Mouse (Mus musculus) ZHBTc4 (cell line): ENCODE results near the gene Timm50.

Experiments used
- DNase-seq: peaks from one replicate; pipeline ENCODE4 v3.0.0-alpha.2; 2011; ENCODE audit warnings: low read depth, low spot score

The Timm50 gene

GRCm38 (mm10) chr7:28311926-28312543 lies at the start of gene Timm50:
Gene Timm50 (minus strand): TSS chr7:28312072.
- peak; percentile 99 for DNase-seq

DNA sequence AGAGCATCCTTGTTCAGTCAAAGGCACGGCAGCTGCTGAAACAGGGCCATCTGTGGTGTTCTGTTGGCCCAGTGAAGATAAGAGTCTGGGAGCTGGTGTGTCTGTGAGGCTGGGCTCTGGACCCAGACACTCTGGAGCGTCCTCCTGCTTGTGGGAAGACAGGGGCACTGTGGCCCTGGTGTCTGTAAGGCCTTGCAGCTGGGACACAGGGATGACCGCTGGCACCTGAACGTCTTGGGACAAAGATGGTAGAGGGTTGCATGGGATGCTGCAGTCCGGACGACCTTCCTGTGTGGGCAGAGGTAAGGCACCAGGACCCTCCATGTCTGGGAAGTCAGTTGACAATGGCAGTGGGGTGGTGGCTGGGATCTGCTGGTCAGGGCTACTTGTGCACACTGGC lies 48.4 kb upstream of the Timm50 start:
- no peak for DNase-seq

- DNase-seq, result no peak
These were observed 48.0 kb upstream of the Timm50 start for GRCm38 (mm10) chr7:28359854-28360253.

- no peak for DNase-seq
These were observed 46.6 kb upstream of the Timm50 start for GRCm38 (mm10) chr7:28358431-28358830.

DNA sequence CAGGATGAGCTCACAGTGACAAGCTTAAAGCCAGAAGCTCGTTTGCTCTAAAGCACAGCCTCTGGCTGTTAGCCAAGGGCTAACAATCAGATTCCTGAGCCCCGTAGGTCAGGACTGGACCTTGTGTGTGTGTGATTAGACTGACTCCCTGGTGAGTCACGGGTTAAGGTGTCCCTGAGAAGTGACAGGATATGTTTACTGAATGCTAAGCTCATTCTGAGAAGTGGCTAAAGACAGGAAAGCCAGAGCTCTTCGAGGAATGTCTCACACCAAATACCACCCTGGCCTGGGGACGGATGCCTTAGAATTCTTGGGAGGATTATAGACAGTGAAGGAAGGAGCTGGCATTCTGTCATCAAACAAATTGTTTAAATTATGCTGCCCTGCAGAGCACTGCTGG lies 46.1 kb upstream of the Timm50 start:
- DNase-seq, result no peak

DNA sequence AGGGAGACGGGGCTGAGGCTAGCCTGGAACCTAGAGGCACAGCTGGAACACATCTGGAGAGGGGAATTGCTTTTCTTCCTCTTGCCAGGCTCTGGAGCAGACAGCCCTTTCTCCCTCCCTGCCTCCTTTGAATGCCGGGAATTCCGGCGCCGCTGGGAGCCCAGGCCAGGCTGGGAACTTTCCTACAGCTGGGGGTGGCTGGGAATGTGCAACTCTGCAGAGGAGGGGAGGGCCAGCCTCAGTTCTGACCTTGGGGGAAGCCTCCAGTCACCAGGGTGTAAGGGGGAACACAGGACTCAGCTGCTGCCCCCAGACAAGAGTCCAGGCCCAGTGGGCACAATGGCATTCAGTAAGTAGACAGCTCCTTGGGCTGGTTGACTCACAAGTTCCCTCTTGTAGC lies 45.1 kb upstream of the Timm50 start:
- peak; percentile 87 for DNase-seq

- no peak for DNase-seq
These were observed 43.3 kb upstream of the Timm50 start for GRCm38 (mm10) chr7:28355221-28355620.

DNA sequence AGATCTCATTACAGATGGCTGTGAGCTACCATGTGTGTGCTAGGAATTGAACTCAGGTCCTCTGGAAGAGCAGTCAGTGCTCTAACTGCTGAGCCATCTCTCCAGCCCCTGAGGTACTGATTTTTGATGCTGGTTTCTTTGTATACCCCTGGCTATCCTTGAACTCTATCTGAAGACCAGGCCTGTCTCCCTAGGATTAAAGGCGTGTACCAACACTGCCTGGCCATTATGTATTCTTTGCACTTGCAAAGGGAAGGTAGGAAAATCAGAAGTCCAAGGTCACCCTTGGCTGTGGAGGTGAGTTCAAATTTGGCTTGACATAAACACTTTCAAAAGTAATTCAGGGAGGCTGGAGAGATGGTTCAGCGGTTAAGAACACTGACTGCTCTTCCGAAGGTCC lies 42.7 kb upstream of the Timm50 start:
- peak; percentile 60 for DNase-seq

DNA sequence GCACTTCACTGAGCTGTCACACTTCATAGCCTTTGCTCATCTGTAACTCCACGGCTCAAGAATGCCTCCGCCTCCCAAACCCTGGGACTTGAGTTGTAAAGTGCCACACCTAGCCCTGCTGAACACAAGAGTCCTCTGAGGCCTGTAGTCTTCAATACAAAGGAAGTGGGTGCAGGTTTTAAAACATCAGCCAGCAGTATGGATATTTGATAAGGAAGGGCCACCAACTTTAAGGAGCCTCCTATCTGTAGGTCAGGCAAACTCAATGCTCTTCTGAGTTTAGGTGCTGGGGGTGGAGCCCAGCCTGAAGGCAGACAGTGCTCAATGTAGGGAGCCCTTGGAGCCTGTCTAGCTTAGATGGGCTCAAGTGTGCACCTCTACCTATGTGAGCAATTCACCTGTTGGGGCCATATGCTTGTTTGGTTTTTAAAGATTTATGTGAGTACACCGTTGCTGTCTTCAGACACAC lies 42.3 kb upstream of the Timm50 start:
- peak; percentile 79 for DNase-seq

GRCm38 (mm10) chr7:28353267-28353666 lies 41.4 kb upstream of the Timm50 start:
- DNase-seq, result peak; percentile 55

DNA sequence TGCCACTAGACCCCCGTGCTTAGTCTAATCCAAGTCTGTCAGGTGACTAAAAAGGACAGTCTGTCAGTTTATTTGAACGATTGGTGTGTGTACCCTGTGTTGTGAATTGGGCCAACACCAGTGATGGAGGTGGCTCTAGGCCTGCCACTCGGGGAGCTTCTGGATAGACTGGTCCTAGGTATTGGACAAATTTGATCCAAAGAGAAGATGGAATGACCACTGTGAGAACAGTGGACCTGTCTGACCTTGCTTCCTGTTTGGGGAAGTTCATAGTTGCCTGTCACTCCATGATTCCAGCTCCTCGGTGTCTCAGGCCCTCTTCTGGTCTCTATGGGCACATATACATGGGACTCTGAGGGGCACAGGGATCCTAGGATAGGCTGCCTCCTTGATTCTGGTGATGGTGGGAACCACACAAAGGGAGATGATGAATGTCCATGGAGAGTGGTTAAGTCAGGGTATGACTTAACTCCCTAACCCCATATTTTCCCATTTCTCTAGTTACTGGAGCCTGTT lies 39.9 kb upstream of the Timm50 start:
- peak; percentile 60 for DNase-seq

DNA sequence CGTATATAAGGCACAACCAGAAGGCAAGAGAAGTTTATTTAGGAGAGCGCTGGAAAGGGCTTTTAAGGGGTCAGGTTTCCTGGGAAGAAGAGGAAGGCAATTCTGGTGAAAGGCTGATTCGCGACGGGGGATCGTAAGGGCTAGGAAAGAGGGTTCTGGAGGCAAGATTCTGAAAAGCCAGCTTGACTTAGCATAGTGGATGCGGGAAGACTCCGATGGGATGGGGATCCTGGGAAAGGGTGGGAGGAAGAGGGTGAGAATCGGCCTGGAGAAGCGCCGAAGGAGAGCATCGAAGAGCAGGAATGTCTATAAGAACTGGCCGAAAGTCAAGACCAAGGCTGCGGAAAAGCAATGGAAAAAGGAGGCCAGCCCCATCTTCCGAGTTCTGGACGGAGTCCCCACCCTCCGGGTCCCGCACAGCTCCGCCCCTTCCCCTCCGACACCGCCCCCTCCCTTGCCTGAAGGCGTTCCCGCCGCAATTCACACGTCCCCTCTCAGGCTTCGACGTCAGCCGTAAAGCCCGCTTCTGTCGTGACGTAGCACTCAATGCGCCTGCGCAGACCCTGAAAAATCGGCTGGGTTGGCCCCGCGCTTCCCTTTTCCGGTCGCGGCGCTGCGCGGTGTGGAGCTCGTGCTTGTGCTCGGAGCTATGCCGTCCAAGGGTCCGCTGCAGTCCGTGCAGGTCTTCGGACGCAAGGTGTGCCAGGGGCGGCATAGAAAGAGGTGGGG lies 38.4 kb upstream of the Timm50 start, which contains the start of gene Rps16:
Rps16 (plus strand) TSS at position 498 of the 729 bp plus-strand sequence.
- DNase-seq, result peak; percentile 98

GRCm38 (mm10) chr7:28348601-28349000 lies 36.7 kb upstream of the Timm50 start:
- no peak for DNase-seq

DNA sequence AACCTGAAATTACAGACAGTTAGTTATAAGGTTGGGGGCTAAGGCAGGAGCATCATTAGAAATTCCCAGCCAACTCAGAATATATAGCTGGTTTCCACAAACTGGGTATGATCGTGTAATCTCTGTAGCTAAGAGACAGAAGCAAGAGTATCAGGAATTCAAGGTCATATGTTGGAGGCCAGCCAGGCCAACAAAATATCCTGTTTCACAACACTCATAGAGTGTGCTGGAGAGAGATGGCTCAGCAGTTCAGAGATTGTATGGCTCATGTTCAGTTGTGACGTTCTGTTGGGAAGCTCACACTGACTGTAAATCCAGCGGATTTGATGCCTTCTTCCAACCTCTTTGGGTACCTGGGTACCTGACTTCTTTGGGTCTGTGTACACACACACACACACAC lies 35.9 kb upstream of the Timm50 start:
- no peak for DNase-seq

DNA sequence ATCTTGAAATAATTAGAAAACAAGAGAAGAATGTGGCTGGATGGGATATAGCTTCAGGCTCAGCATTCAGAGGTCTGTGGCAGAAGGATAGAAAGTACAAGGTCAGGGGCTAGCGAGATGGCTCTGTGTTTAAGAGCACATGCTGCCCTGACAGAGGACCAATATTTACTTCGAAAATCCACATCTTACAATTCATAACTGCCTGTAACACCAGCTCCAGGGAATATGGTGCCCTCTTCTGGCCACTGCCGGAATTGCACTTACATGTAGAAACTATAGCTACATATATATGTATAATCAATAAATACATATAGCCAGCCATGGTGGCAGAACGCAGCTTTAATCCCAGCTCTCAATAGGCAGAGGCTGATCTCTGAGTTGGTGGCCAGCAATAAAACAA lies 32.8 kb upstream of the Timm50 start:
- DNase-seq, result peak; percentile 69

GRCm38 (mm10) chr7:28341381-28341780 lies 29.5 kb upstream of the Timm50 start:
- no peak for DNase-seq

DNA sequence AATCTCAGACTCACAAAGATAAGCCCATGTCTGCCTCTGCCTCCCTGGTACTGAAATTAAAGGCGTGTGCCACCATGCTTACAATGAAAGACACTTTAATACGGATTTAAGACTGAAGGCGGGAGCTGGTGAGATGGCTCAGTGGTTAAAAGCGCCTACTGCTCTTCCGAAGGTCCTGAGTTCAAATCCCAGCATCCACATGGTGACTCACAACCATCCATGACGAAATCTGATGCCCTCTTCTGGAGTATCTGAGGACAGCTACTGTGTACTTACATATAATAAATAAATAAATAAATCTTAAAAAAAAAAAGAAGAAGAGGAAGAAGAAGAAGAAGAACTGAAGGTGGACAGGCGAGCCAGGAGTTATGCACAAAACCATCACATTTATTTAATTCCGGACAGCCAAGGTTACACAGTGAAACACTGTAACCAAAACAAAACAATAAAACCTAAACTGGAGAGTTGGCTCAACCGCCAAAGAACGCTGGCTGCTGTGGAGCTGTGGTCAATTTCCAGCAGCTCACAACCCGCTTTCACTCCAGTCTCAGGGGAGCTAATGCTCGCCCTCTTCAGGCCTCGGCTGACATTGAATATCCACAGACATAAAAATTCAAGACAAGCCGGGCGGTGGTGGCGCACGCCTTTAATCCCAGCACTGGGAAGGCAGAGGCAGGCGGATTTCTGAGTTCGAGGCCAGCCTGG lies 27.5 kb upstream of the Timm50 start:
- DNase-seq, result peak; percentile 91

DNA sequence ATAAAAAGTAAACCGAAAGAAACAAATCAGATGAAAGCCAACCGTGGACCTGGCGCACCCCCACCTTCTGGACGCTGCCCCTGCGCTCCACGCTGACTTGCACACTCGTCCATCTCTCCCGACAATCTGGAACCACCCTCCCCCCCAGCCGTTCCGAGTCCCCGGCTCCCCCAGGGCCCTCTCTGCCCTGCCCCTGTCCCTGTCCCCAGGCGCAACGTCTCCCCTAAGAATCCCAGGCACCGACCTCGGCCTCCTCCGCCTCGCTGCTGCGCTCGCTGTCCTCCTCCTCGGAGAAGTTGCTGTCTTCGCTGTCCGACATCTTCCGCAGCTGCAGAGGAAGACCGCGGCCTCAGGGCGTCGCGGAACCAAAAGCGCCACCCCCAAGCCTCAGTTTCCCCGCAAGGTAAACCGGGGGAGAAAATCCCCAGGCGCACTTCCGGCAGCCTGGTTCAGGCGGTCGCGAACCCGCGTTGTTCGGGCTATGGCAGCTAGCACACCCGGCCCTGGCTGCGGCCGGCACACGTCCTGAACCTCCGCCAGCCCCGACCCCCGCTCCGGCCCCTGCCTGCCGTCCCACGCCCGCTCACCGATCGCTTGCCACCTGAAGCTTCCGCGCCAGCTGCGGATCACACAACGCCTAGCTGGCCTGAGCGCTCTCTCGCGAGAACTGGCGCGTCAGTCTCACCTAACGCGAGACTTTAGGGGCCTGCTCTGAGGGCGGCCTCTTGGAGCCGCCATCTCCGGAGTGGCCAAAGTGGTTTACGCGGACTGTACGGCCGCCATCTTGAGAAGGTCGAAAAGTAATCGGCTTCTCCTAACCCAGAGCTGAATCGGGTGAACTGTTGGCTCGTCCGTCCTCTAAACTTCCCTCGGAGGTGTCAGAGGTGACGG lies 26.5 kb upstream of the Timm50 start, which contains the start of gene Supt5:
Supt5 (minus strand) TSS at position 639 of the 891 bp plus-strand sequence.
- peak; percentile 100 for DNase-seq

- DNase-seq, result no peak
These were observed 23.6 kb upstream of the Timm50 start for GRCm38 (mm10) chr7:28335471-28335870.

DNA sequence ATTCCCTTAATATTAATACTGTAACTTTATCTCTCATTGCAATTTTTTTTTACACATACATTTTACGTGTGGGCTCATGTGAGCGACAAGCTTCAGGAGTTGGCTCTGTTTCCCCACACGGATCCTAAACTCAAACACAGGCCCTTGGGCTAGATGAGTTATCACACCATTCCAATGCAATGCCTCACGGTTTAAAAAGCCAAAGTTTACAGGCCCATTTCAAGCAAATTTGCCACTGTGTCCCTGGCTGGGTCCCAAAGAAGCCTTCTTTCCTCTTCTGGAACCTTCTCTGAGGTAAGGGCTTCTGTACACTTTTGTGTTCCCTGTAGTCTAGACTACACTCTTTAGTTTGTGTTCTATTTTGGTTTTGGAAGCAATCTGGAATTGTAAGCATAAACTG lies 22.7 kb upstream of the Timm50 start:
- no peak for DNase-seq

DNA sequence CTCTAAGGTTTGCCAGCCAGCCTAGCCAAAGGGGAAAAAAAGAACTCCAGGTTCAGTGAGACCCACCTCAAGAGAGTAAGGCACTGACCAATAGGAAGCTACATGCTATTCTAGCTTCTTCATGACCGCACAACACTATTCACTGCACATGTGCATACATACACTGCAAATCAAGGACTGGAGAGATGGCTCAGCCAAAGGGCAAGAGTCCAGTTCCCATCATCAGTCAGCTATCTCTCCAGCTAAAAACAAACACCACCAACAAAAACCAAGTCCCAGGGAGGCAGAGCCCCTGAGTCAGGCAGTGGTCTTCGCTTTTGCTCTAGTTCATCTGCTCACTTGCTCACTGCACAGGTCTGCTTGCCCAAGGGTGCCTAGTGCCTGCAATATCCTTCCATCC lies 16.4 kb upstream of the Timm50 start:
- DNase-seq, result no peak
